Mouse (Mus musculus): ENCODE measurements around the gene Mtcl1. TPM values are rescaled to one million over a fixed set of nuclear protein-coding genes. Genes with fewer than 3 reads are reported as not detected.
A peak's percentile ranks its signal among the peaks of the same experiment; 100 is the strongest.

The Mtcl1 gene
- total RNA-seq (2021), result 1 to 10 TPM; 5.5 to 8.4 TPM
- long read RNA-seq, experiment 1, full-length matches to known transcripts, result 2 of 10 reads
- long read RNA-seq, experiment 1, partial matches to known transcripts, result 6 of 10 reads
- long read RNA-seq, experiment 1, other reads (novel, unspliced or antisense), result 2 of 10 reads
- long read RNA-seq, experiment 2, full-length matches to known transcripts, result 2 of 9 reads
- long read RNA-seq, experiment 2, partial matches to known transcripts, result 2 of 9 reads
- long read RNA-seq, experiment 2, other reads (novel, unspliced or antisense), result 5 of 9 reads

DNA sequence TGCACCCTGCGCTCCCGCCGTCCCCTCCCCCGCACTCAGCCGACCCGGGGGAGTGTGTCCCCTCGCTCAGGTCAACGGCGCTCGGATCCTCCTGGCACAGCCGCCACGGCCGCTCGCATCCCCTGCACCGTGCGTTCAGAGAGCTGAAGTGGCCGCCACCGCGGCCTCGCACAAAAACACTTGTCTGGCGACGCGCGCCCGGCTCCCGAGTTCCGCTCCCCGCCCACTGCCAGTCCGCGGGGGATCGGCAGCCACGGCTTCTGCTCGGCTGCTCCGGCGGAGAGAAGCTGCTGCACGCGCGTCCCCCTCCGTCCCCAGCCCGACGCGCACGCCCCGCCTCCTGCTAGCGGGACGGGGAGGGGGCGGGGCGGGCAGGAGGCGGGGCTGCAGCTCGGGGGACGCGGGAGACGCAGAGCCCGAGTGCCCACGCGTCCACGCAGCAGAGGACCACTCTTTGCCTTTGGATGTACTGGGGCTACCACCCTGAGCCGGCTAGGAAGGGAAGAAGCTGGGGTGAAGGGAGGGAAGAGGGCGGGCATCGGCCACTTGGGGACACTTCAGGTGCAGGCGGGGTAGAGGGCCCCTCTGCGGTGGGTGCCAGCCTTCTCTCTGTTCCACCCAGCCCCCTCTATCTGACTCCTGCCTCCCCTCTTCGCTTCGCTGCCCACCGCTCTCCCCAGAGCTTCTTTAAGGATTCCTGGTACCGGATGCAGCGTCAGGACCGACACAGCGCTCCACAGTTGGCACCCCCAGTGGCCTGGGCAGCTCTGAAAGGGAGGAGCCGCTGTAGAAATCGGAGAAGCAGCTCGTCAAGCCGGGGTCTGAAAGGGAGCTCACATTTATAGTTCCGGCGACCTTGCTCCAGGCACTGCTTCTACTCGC is at the start of gene Mtcl1:
Mtcl1 (minus strand) TSS at position 291 of the 882 bp plus-strand sequence.
- DNase-seq, result peak; percentile 86
- TF ChIP-seq CTCF (IDR thresholded peaks at IDR 0.05), result no peak; the same call in 1 of the 2 replicates
- Histone ChIP-seq H3K4me3 (peak within 1 kb of the TSS; percentile 95), H3K27ac (peak within 1 kb of the TSS; percentile 91)
- intact Hi-C loops (cut with DNase I), result loop anchor here (5.0 kb wide), 1 partner anchor 97 kb away; no protein-coding TSS in a partner anchor

DNA sequence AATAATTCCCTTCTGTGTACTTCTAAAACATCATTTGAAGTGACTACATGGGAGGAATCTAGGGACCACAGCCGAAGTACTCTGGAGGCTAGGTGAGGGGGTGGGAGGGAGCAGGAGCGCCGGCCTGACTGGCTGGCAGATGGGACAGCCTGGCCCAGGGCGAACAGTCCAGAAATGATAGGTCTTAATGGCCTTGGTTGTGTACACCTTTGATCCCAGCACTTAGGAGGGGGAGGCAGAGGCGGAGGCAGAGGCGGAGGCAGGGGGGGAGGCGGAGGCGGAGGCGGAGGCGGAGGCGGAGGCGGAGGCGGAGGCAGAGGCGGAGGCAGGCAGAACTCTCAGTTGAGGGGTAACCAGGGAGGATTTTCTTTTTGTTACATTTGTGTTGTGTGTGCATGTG is 49.0 kb upstream of the Mtcl1 start:
- H3K4me3 ChIP-seq, result no peak overlapping the region
- intact Hi-C loops (cut with DNase I), result no loop called here
- H3K27ac ChIP-seq, result no peak overlapping the region
- DNase-seq, result no peak
- no peak for TF ChIP-seq CTCF (IDR thresholded peaks at IDR 0.05)

DNA sequence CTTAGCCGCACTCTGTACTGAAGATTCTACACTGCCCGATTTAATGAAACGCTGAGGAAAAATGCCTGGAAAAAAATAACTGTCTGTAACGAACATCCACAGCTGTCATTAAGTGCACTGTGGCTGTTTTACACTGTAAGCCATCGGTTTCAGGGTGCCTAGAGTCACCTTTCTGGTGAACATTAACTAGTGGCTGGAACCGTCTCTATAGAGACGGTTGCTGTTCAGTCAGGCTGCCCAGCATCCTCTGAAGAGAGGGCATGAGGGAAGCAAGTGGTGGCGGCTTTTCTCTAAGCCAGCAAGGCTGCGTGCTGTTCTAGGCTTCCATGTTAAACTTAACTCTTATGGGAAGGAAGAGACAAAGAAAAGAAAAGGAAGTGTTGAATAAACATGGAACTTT is 47.0 kb upstream of the Mtcl1 start:
- intact Hi-C loops (cut with DNase I), result no loop called here
- Histone ChIP-seq H3K27ac (no peak overlapping the region), H3K4me3 (no peak overlapping the region)
- no peak for TF ChIP-seq CTCF (IDR thresholded peaks at IDR 0.05)
- no peak for DNase-seq

DNA sequence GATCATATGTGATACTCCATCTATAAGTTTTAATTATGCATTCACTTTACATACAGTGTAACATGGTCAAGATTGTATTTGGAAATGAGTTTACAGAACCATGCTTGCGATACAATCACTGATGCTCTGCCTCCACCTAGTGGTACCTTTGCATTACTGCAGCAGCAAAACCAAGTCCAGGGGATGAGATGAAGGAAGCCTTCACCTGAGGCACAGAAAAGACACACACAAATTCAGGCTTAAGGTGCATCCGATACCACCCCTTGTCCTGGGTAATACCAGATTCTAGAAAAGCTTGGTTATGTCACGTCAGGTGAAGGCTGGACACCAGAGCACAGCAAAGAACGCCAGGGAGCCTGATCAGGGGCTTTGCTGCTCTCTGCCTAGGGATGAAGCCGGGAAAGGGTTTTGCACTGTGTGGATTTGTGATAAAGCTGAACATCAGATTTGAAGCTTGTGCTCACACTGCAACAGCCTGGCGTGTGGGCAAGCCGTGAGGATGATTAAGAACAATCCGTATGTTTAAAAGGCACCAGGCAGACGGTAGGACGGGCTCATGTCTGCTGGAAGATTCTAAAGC is 40.6 kb upstream of the Mtcl1 start:
- no peak overlapping the region for H3K4me3 ChIP-seq
- no peak for DNase-seq
- intact Hi-C loops (cut with DNase I), result loop anchor here (2.0 kb wide), 1 partner anchor 33 kb away; no protein-coding TSS in a partner anchor
- TF ChIP-seq CTCF (IDR thresholded peaks at IDR 0.05), result peak; percentile 98; the same call in 1 of the 2 replicates
- H3K27ac ChIP-seq, result no peak overlapping the region

DNA sequence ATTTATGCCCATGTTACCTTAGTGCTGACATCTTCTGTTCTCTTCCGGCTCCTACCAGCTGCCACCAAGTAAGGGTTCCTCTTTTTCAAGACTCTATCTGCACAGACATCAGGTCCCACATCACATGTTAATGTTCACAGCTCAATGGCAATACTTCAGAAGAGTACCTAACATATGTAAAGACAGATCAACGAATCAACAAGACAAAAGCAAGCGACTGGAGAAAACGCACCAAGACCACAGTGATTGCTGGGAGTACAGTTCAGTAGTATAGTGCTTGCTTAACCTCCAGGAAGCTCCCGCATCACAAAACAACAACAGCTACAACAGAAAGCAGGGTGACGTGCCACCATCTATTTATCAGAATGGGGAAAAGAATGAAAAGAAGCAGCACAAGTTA is 37.0 kb upstream of the Mtcl1 start:
- H3K4me3 ChIP-seq, result no peak overlapping the region
- H3K27ac ChIP-seq, result no peak overlapping the region
- DNase-seq, result no peak
- intact Hi-C loops (cut with DNase I), result loop anchor here (5.0 kb wide), 1 partner anchor 329 kb away; no protein-coding TSS in a partner anchor
- TF ChIP-seq CTCF (IDR thresholded peaks at IDR 0.05), result no peak

DNA sequence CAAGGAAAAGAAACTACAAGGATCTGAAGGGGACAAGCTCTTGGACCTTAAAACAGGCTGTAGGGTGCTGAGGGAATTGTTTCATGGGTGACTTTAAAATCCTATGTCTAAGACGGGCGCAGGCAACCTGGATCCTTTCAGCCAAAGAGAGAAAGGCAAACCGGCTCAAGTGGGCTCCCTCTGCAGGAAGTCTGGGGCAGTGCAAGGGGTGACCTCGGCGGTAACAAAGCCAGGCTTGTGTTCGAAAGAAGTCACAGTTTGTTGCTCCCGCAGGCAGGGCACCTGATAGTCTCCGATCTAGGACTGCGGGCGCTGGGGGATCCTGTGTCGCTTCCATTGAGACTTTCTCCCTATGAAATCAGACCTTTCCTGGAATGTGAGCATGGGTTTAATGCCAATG is 36.2 kb upstream of the Mtcl1 start:
- Histone ChIP-seq H3K4me3 (no peak overlapping the region), H3K27ac (no peak overlapping the region)
- TF ChIP-seq CTCF (IDR thresholded peaks at IDR 0.05), result peak; percentile 97; the same call in 1 of the 2 replicates
- peak; percentile 79 for DNase-seq
- intact Hi-C loops (cut with DNase I), result loop anchor here (1.0 to 5.0 kb wide), 2 partner anchors 250 to 328 kb away; no protein-coding TSS in a partner anchor

DNA sequence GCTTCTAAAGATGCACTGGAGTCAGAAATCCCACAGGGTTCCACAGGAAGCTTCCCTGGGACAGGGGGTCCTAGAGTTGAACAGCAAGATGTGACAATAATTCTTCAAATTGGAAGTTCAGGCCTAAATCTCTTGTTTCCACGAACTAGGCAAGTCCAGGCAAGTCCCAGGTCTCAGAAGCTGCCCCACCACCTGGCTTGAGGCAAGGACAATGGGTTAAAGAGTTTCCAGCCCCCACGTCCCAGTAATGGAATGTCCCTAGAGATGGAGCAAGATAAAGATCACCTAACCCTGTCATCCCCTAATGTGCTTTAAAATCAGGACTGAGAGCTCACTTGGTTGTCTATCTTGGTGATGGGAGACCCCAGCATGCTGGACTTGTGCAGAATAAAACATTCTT is 35.4 kb upstream of the Mtcl1 start:
- H3K4me3 ChIP-seq, result no peak overlapping the region
- no peak for DNase-seq
- no peak overlapping the region for H3K27ac ChIP-seq
- intact Hi-C loops (cut with DNase I), result loop anchor here (1.0 to 5.0 kb wide), 2 partner anchors 250 to 328 kb away; no protein-coding TSS in a partner anchor
- TF ChIP-seq CTCF (IDR thresholded peaks at IDR 0.05), result no peak

DNA sequence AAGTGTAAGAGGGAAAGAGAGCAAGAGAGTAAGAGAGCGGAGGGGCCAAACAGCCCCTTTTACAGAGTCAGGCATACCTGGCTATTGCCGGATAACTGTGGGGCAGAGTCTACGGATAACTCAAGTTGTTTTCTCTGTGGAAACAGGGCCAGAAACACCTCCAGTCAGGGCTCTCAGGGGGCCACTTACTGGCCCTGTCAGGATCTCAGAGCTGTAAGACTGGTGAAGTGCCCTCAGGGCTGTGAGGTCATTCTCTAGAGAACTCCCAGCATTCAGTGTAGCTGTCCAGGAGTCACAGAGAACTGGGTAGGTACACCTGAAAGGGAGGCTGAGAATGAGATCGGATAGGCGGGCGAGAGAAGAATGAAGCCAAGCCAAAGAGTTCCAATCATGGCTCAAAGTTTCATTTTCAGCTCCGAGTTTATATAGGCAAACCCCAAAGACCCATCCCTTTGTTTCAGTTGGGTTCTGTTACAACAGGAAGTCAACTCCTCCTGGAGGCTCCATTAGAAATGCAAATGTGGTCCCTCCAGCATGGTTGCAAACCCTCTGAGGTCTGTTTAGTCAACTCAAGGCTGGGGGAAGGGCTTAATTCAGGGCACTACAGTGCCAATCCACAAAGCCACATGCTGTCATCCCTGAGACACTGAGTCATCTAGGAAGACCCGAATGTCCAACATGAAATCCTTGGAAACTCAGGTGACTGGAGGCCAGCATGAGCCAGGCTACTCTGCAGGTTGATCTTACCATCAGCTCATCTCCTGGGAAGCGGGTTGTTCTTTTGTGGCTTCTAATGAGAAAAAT is 34.3 kb upstream of the Mtcl1 start:
- no peak for TF ChIP-seq CTCF (IDR thresholded peaks at IDR 0.05)
- H3K4me3 ChIP-seq, result no peak overlapping the region
- DNase-seq, result no peak
- intact Hi-C loops (cut with DNase I), result no loop called here
- no peak overlapping the region for H3K27ac ChIP-seq

DNA sequence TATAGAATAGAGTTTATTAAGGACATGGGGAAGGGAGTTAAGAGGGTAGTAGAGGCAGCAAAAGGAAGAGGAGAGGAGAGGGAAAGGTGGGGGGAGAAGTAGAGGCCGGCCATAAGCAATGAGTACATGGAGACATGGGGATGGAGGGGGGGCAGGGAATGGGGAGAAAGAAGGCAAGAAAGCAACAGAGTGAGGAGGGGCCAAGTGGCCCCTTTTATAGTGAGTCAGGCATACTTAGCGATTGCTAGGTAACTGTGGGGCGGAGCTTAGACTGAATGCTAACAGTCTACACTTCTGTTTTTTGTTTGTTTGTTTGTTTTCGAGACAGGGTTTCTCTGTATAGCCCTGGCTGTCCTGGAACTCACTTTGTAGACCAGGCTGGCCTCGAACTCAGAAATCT is 31.7 kb upstream of the Mtcl1 start:
- intact Hi-C loops (cut with DNase I), result no loop called here
- no peak for TF ChIP-seq CTCF (IDR thresholded peaks at IDR 0.05)
- no peak overlapping the region for H3K27ac ChIP-seq
- H3K4me3 ChIP-seq, result no peak overlapping the region
- no peak for DNase-seq

DNA sequence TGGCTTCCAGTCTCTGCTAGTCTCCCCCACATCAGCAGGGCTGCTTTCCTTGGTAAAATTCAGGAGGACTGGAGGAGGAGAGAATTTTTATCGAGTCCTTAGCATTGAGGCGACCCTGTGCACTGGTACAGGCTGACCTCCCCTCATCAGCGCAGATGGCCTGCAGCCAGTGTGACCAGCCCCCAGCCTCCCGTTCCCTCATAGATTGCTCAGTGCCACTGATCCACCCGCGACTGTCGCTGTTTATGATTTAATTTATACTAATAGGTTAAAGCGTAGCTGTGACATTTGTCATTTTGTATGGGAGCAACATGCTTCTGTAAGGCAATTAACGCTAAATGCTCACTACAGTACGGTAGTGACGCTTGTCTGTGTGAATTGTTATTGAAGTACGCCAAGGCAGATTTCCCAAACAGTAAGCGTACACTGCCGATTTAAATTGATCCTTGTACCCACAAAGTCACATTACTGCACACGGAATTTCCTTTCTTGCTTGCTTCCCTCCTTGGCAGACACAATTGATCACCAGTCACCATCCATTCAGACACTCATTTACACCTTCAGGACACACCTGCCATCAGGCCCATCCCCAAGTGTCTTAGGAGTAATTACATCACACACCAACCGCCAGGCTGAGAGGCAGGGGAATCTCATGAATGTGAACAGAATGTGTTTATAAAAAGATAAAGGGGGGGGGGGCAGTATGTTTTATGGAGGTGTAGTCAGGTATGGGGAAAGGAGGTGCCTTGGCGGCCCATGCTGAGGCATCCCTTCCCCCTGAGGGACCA is 31.1 kb upstream of the Mtcl1 start:
- no peak for TF ChIP-seq CTCF (IDR thresholded peaks at IDR 0.05)
- Histone ChIP-seq H3K4me3 (no peak overlapping the region), H3K27ac (no peak overlapping the region)
- no peak for DNase-seq
- intact Hi-C loops (cut with DNase I), result no loop called here

DNA sequence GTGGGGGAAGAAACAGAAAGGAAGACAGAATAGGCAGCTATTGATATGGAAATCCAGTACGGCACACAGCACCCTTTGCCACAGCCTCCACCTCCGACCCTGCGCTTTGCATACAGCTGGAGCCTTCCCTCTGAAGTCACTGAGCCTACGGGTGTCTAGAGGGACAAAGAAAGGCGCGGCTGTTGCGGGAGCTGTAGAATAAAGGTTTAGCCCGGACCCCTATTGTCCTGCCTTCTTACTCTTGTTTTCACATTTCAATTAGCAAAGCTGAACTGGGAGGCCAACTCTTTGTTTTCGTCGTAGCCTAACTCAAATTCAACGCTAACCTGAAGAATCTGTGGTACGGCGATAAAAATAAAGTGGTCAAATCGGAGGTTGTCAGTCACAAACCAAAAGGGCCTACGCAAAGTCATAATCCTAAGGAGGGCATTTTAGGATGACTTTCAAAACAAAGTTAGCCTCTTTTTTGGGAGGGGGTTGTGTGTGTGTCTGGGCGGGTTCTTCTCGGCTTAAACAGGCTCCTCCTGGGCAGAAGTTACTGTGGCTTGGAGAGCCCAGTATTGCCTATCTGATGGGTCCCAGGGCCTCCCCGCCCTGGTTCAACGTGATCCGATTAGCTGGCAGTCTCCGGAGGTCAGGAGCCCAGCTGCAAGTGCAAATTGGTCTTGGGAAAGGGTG is 30.4 kb upstream of the Mtcl1 start:
- TF ChIP-seq CTCF (IDR thresholded peaks at IDR 0.05), result no peak
- Histone ChIP-seq H3K27ac (no peak overlapping the region), H3K4me3 (no peak overlapping the region)
- DNase-seq, result peak; percentile 36
- intact Hi-C loops (cut with DNase I), result no loop called here

All from gastrocnemius, adult 2 months (tissue).